Mouse (Mus musculus) myocyte (in vitro differentiated cells): ENCODE results near the gene Lats2. TPM values are rescaled to one million over a fixed set of nuclear protein-coding genes. Genes with fewer than 3 reads are reported as not detected.

Experiments used
- H3K27me3 ChIP-seq: one replicate; pipeline ENCODE4 v1.6.1; 2011; ENCODE audit not compliant: control insufficient read depth, insufficient read depth, insufficient read length
- H3K36me3 ChIP-seq: one replicate; pipeline ENCODE4 v1.6.1; 2011; ENCODE audit not compliant: control insufficient read depth, insufficient read depth
- H3K4me2 ChIP-seq: one replicate; pipeline ENCODE4 v1.6.1; 2011; ENCODE audit warnings: low read depth, control low read depth
- H3K4me3 ChIP-seq: one replicate; pipeline ENCODE4 v1.5.1; 2011; ENCODE audit warnings: mild to moderate bottlenecking, control low read depth, moderate library complexity
- H3K79me2 ChIP-seq: one replicate; pipeline ENCODE4 v1.6.1; 2011; ENCODE audit not compliant: control insufficient read depth, insufficient read depth
- H3ac ChIP-seq: one replicate; pipeline ENCODE4 v1.6.1; 2011; ENCODE audit not compliant: control insufficient read depth, insufficient read length
- CEBPB ChIP-seq: IDR thresholded peaks from 2 replicates; pipeline ENCODE4 v1.6.1; 2011; ENCODE audit warnings: mild to moderate bottlenecking, moderate library complexity; ENCODE audit not compliant: poor library complexity, insufficient read depth, severe bottlenecking
- E2F4 ChIP-seq: IDR thresholded peaks from one replicate; pipeline ENCODE4 v1.6.1; 2011; ENCODE audit warnings: mild to moderate bottlenecking, control low read depth, moderate library complexity; ENCODE audit not compliant: insufficient read depth
- MAX ChIP-seq: IDR thresholded peaks from one replicate; pipeline ENCODE4 v1.6.1; 2011; ENCODE audit warnings: low read depth, mild to moderate bottlenecking, control low read depth
- MYOD1 ChIP-seq, 3 experiments: IDR thresholded peaks; one replicate each; pipeline ENCODE4 v1.6.1; 2011; ENCODE audit warnings: control low read depth in 2 of 3, low read depth in 2 of 3, mild to moderate bottlenecking in 2 of 3, moderate library complexity in 1 of 3; ENCODE audit not compliant: insufficient read length in 2 of 3, control insufficient read depth in 1 of 3
- MYOG ChIP-seq, 3 experiments: IDR thresholded peaks; one replicate each; pipeline ENCODE4 v1.6.1; 2011; ENCODE audit warnings: control low read depth in 2 of 3, low read depth in 2 of 3, mild to moderate bottlenecking in 2 of 3; ENCODE audit not compliant: insufficient read length in 2 of 3, control insufficient read depth in 1 of 3, insufficient read depth in 1 of 3
- POLR2A ChIP-seq: IDR thresholded peaks from one replicate; pipeline ENCODE4 v1.6.1; 2011; ENCODE audit warnings: low read depth, mild to moderate bottlenecking, control low read depth, moderate library complexity; ENCODE audit not compliant: insufficient read length
- POLR2AphosphoS2 ChIP-seq: IDR thresholded peaks from one replicate; pipeline ENCODE4 v1.6.1; 2011; ENCODE audit warnings: low read depth, control low read depth; ENCODE audit not compliant: insufficient read length
- REST ChIP-seq: IDR thresholded peaks from one replicate; pipeline ENCODE4 v1.6.1; 2011; ENCODE audit warnings: mild to moderate bottlenecking, control low read depth, moderate library complexity; ENCODE audit not compliant: insufficient read depth, insufficient read length
- SRF ChIP-seq: IDR thresholded peaks from one replicate; pipeline ENCODE4 v1.6.1; 2011; ENCODE audit warnings: low read depth; ENCODE audit not compliant: control insufficient read depth, insufficient read length
- TCF12 ChIP-seq: IDR thresholded peaks from one replicate; pipeline ENCODE4 v1.6.1; 2011; ENCODE audit warnings: mild to moderate bottlenecking, control low read depth; ENCODE audit not compliant: poor library complexity, insufficient read depth, severe bottlenecking
- TCF3 ChIP-seq: IDR thresholded peaks from one replicate; pipeline ENCODE4 v1.6.1; 2011; ENCODE audit warnings: low read depth, control low read depth; ENCODE audit not compliant: insufficient read length
- USF1 ChIP-seq: IDR thresholded peaks from one replicate; pipeline ENCODE4 v1.6.1; 2011; ENCODE audit warnings: low read depth, mild to moderate bottlenecking, control low read depth, moderate library complexity
- polyA plus RNA-seq: library from polyadenylated mRNA; unstranded; fragments of >200 nt; fragmentation: generic; extraction: Trizol; gene quantifications from one replicate; pipeline ENCODE4 v1.2.1, GENCODE M21; 2012; ENCODE audit warnings: missing spikeins

The Lats2 gene
- polyA plus RNA-seq, 1 experiment, result 10.6 TPM

GRCm38 (mm10) chr14:57729364-57729763, 28.8 kb downstream of the Lats2 start:
- Histone ChIP-seq H3K79me2 (peaks cover 61% of the 10 kb centered on the region), H3K27me3 (no peaks in the 10 kb centered on the region), H3ac (no peak overlapping the region), H3K36me3 (peaks cover 5% of the 10 kb centered on the region), H3K4me3 (no peak overlapping the region), H3K4me2 (no peak overlapping the region)
- TF ChIP-seq MYOD1 (IDR thresholded peaks at IDR 0.05; ENCODE audit: control insufficient read depth in 1 of 3, insufficient read length in 2 of 3, low read depth in 2 of 3) (no peak), TCF3 (no peak), E2F4 (no peak), MAX (no peak), MYOG (IDR thresholded peaks at IDR 0.05; ENCODE audit: control insufficient read depth in 1 of 3, insufficient read depth in 1 of 3, insufficient read length in 2 of 3, low read depth in 2 of 3) (no peak), SRF (no peak), POLR2AphosphoS2 (no peak), USF1 (no peak), CEBPB (no peak), POLR2A (no peak), TCF12 (no peak), REST (no peak)

- TF ChIP-seq TCF12 (no peak), MAX (no peak), REST (no peak), POLR2A (no peak), TCF3 (no peak), CEBPB (no peak), MYOG (IDR thresholded peaks at IDR 0.05; ENCODE audit: control insufficient read depth in 1 of 3, insufficient read depth in 1 of 3, insufficient read length in 2 of 3, low read depth in 2 of 3) (no peak), POLR2AphosphoS2 (no peak)
- Histone ChIP-seq H3K4me3 (no peak overlapping the region), H3ac (no peak overlapping the region), H3K36me3 (peaks cover 7% of the 10 kb centered on the region), H3K4me2 (no peak overlapping the region), H3K27me3 (no peaks in the 10 kb centered on the region), H3K79me2 (peaks cover 53% of the 10 kb centered on the region)
Measured at GRCm38 (mm10) chr14:57726172-57726571, 32.0 kb downstream of the Lats2 start.

GRCm38 (mm10) chr14:57724473-57724872, 33.7 kb downstream of the Lats2 start:
- H3K4me2 ChIP-seq, result no peak overlapping the region
- no peak overlapping the region for H3ac ChIP-seq
- no peaks in the 10 kb centered on the region for H3K27me3 ChIP-seq
- TF ChIP-seq SRF, result no peak
- TF ChIP-seq USF1, result no peak
- TF ChIP-seq E2F4, result no peak
- TF ChIP-seq MAX, result no peak
- TF ChIP-seq TCF3, result no peak
- TF ChIP-seq MYOG (IDR thresholded peaks at IDR 0.05; ENCODE audit: control insufficient read depth in 1 of 3, insufficient read depth in 1 of 3, insufficient read length in 2 of 3, low read depth in 2 of 3), result no peak
- no peak for TF ChIP-seq MYOD1 (IDR thresholded peaks at IDR 0.05; ENCODE audit: control insufficient read depth in 1 of 3, insufficient read length in 2 of 3, low read depth in 2 of 3)
- no peak for TF ChIP-seq REST
- no peak for TF ChIP-seq POLR2A
- no peak for TF ChIP-seq CEBPB
- TF ChIP-seq TCF12, result no peak
- TF ChIP-seq POLR2AphosphoS2, result no peak
- no peak overlapping the region for H3K4me3 ChIP-seq
- peaks cover 57% of the 10 kb centered on the region for H3K79me2 ChIP-seq
- H3K36me3 ChIP-seq, result peaks cover 10% of the 10 kb centered on the region

- H3K36me3 ChIP-seq, result peaks cover 20% of the 10 kb centered on the region
- no peak overlapping the region for H3ac ChIP-seq
- no peak overlapping the region for H3K4me3 ChIP-seq
- TF ChIP-seq MAX (no peak), SRF (no peak), CEBPB (no peak), MYOG (IDR thresholded peaks at IDR 0.05; ENCODE audit: control insufficient read depth in 1 of 3, insufficient read depth in 1 of 3, insufficient read length in 2 of 3, low read depth in 2 of 3) (no peak), TCF12 (no peak), USF1 (no peak), MYOD1 (IDR thresholded peaks at IDR 0.05; ENCODE audit: control insufficient read depth in 1 of 3, insufficient read length in 2 of 3, low read depth in 2 of 3) (no peak), POLR2A (no peak), POLR2AphosphoS2 (no peak), TCF3 (no peak)
- H3K4me2 ChIP-seq, result no peak overlapping the region
- H3K79me2 ChIP-seq, result peaks cover 59% of the 10 kb centered on the region
- H3K27me3 ChIP-seq, result no peaks in the 10 kb centered on the region
Measured at GRCm38 (mm10) chr14:57718245-57718644, 39.9 kb downstream of the Lats2 start.
